Mouse (Mus musculus) hindbrain, postnatal 0 days (tissue): ENCODE results near the gene Olfr1039. TPM values are rescaled to one million over a fixed set of nuclear protein-coding genes. Genes with fewer than 3 reads are reported as not detected.
"Not testable (repeated sequence)": the region's sequence is repeated elsewhere in the genome, so short reads cannot be mapped to it uniquely, and the experiment has no call there.

ENCODE experiments used
- ATAC-seq: fragments of 200-750 bp; cut with Nextera tagmentation; 2 replicates; pipeline ENCODE4 v1.8.0; 2017; ENCODE audit warnings: mild to moderate bottlenecking, moderate TSS enrichment, moderate library complexity
- DNase-seq: peaks from one replicate; pipeline ENCODE4 v3.0.0-alpha.2; 2015; ENCODE audit warnings: low spot score
- H3K27ac ChIP-seq: fragments of 300-500 bp; sonication (generic); 2 replicates; pipeline ENCODE4 v1.5.1; 2014; ENCODE audit warnings: mild to moderate bottlenecking
- H3K27me3 ChIP-seq: fragments of 300-500 bp; sonication (generic); 2 replicates; pipeline ENCODE4 v1.6.1; 2014; ENCODE audit warnings: low read length, mixed read lengths; ENCODE audit not compliant: insufficient read depth
- H3K36me3 ChIP-seq: fragments of 300-500 bp; sonication (generic); 2 replicates; pipeline ENCODE4 v1.6.1; 2014; ENCODE audit warnings: low read length, mixed read lengths; ENCODE audit not compliant: insufficient read depth
- H3K4me1 ChIP-seq: fragments of 300-500 bp; sonication (generic); 2 replicates; pipeline ENCODE4 v1.6.1; 2014; ENCODE audit warnings: antibody characterized with exemption, low read length, mixed read lengths; ENCODE audit not compliant: insufficient read depth
- H3K4me2 ChIP-seq: fragments of 300-500 bp; sonication (generic); 2 replicates; pipeline ENCODE4 v1.6.1; 2014; ENCODE audit warnings: low read depth, mild to moderate bottlenecking, low read length, moderate library complexity, mixed read lengths
- H3K4me3 ChIP-seq: fragments of 300-500 bp; sonication (generic); 2 replicates; pipeline ENCODE4 v1.5.1; 2014; ENCODE audit warnings: low read length
- H3K9ac ChIP-seq: fragments of 300-500 bp; sonication (generic); replicated peaks from 2 replicates; pipeline ENCODE4 v1.6.1; 2014; ENCODE audit warnings: mild to moderate bottlenecking, low read length, moderate library complexity, mixed read lengths
- H3K9me3 ChIP-seq: fragments of 300-500 bp; sonication (generic); 2 replicates; pipeline ENCODE4 v1.6.1; 2016; ENCODE audit warnings: low read length, mixed read lengths
- CTCF ChIP-seq: IDR thresholded peaks from 2 replicates; pipeline ENCODE4 v1.5.1; 2016; ENCODE audit warnings: antibody characterized with exemption, control low read depth, low read depth
- WGBS: fragments of 180-500 bp; shearing (Covaris S2); extraction: QIAGEN DNeasy Blood & Tissue Kit; methylation state at CpG from one replicate; pipeline ENCODE4 v1.1.7; 2014; 5-methylcytosine and 5-hydroxymethylcytosine counted together
- polyA plus RNA-seq: library from polyadenylated mRNA; unstranded; fragments of >200 nt; fragmentation: Nextera tagmentation; extraction: Ambion mirVana; gene quantifications from 2 replicates; pipeline ENCODE4 v1.2.1, GENCODE M21; 2015
- total RNA-seq: library from RNA; depleted of rRNA; stranded (reverse); fragments of >200 nt; gene quantifications from 2 replicates; pipeline ENCODE4 v1.2.3, GENCODE M21; 2014; rRNA removed

Olfr1039 gene
- total and polyA plus RNA-seq, 2 experiments from 2014 or later = not detected

- ATAC-seq (no peak), DNase-seq (no peak)
- Histone ChIP-seq H3K9ac (no peak within 1 kb of the TSS), H3K4me2 (no peak within 1 kb of the TSS), H3K36me3 (no peaks in the 10 kb centered on the region), H3K4me1 (no peaks in the 10 kb centered on the region), H3K4me3 (no peak within 1 kb of the TSS), H3K9me3 (no peaks in the 10 kb centered on the region), H3K27me3 (no peaks in the 10 kb centered on the region), H3K27ac (no peak within 1 kb of the TSS)
- no peak for TF ChIP-seq CTCF
- 94% methylated on average over 2 of the region's 2 CpGs for WGBS
Observed at GRCm38 (mm10) chr2:86087285-86087684, 48.4 kb downstream of the Olfr1039 start, which contains the start of gene Olfr1037. TSS of gene Olfr1037 (minus strand) at chr2:86087385.

GRCm38 (mm10) chr2:86080478-86080877 lies 55.2 kb downstream of the Olfr1039 start:
- not testable (repeated sequence) for H3K36me3 ChIP-seq, H3K9me3 ChIP-seq, H3K4me2 ChIP-seq, H3K9ac ChIP-seq, DNase-seq, H3K4me1 ChIP-seq, ATAC-seq, H3K27me3 ChIP-seq, H3K4me3 ChIP-seq, H3K27ac ChIP-seq
- WGBS = 83% methylated on average over 1 of the region's 1 CpGs

Other genes starting within 250 kb of the Olfr1039 start
- not detected in 2 replicates for gene Olfr1024, start 230.9 kb downstream of the Olfr1039 start, total RNA-seq
- not detected in 2 replicates for gene Olfr1024, start 230.9 kb downstream of the Olfr1039 start, polyA plus RNA-seq
- gene Olfr1025-ps1, start 220.7 kb downstream of the Olfr1039 start, total RNA-seq = not detected in 2 replicates
- gene Olfr1025-ps1, start 220.7 kb downstream of the Olfr1039 start, polyA plus RNA-seq = not detected in 2 replicates
- not detected in 2 replicates for gene Olfr1026, start 214.4 kb downstream of the Olfr1039 start, total RNA-seq
- not detected in 2 replicates for gene Olfr1026, start 214.4 kb downstream of the Olfr1039 start, polyA plus RNA-seq
- not detected in 2 replicates for gene Olfr1028, start 185.5 kb downstream of the Olfr1039 start, total RNA-seq
- not detected in 2 replicates for gene Olfr1028, start 185.5 kb downstream of the Olfr1039 start, polyA plus RNA-seq
- gene Olfr1029, start 162.0 kb downstream of the Olfr1039 start, total RNA-seq = not detected in 2 replicates
- not detected in 2 replicates for gene Olfr1029, start 162.0 kb downstream of the Olfr1039 start, polyA plus RNA-seq
- not detected in 2 replicates for gene Olfr1030, start 156.7 kb downstream of the Olfr1039 start, total RNA-seq
- gene Olfr1030, start 156.7 kb downstream of the Olfr1039 start, polyA plus RNA-seq = not detected in 2 replicates
- gene Olfr1031, start 145.6 kb downstream of the Olfr1039 start, total RNA-seq = not detected in 2 replicates
- gene Olfr1031, start 145.6 kb downstream of the Olfr1039 start, polyA plus RNA-seq = not detected in 2 replicates
- not detected in 2 replicates for gene Olfr1032, start 130.4 kb downstream of the Olfr1039 start, total RNA-seq
- gene Olfr1032, start 130.4 kb downstream of the Olfr1039 start, polyA plus RNA-seq = not detected in 2 replicates
- 0.21 and 1.1 TPM in 2 replicates for gene Olfr1033, start 115.3 kb downstream of the Olfr1039 start, total RNA-seq
- 0.29 and 1.6 TPM in 2 replicates for gene Olfr1033, start 115.3 kb downstream of the Olfr1039 start, polyA plus RNA-seq
- gene Olfr1034, start 90.1 kb downstream of the Olfr1039 start, total RNA-seq = 0.05 TPM in 1 of 2 replicates, not detected in the other
- 0.04 TPM in 1 of 2 replicates, not detected in the other for gene Olfr1034, start 90.1 kb downstream of the Olfr1039 start, polyA plus RNA-seq
- gene Olfr1036, start 61.9 kb downstream of the Olfr1039 start, total RNA-seq = not detected in 2 replicates
- not detected in 2 replicates for gene Olfr1036, start 61.9 kb downstream of the Olfr1039 start, polyA plus RNA-seq
- gene Olfr1037, start 48.5 kb downstream of the Olfr1039 start, total RNA-seq = not detected in 2 replicates
- not detected in 2 replicates for gene Olfr1037, start 48.5 kb downstream of the Olfr1039 start, polyA plus RNA-seq
- not detected in 2 replicates for gene Olfr1040, start 10.8 kb upstream of the Olfr1039 start, total RNA-seq
- gene Olfr1040, start 10.8 kb upstream of the Olfr1039 start, polyA plus RNA-seq = not detected in 2 replicates
- not detected in 2 replicates for gene Olfr1042, start 25.9 kb upstream of the Olfr1039 start, total RNA-seq
- gene Olfr1042, start 25.9 kb upstream of the Olfr1039 start, polyA plus RNA-seq = not detected in 2 replicates
- gene Olfr1043, start 31.6 kb upstream of the Olfr1039 start, total RNA-seq = not detected in 2 replicates
- gene Olfr1043, start 31.6 kb upstream of the Olfr1039 start, polyA plus RNA-seq = not detected in 2 replicates
- not detected in 2 replicates for gene Olfr1044, start 41.9 kb upstream of the Olfr1039 start, total RNA-seq
- gene Olfr1044, start 41.9 kb upstream of the Olfr1039 start, polyA plus RNA-seq = not detected in 2 replicates
- not detected in 2 replicates for gene Olfr52, start 49.8 kb upstream of the Olfr1039 start, total RNA-seq
- not detected in 2 replicates for gene Olfr52, start 49.8 kb upstream of the Olfr1039 start, polyA plus RNA-seq
- gene Olfr1045, start 67.1 kb upstream of the Olfr1039 start, total RNA-seq = not detected in 2 replicates
- gene Olfr1045, start 67.1 kb upstream of the Olfr1039 start, polyA plus RNA-seq = not detected in 2 replicates
- gene Olfr1046, start 83.4 kb upstream of the Olfr1039 start, total RNA-seq = not detected in 2 replicates
- not detected in 2 replicates for gene Olfr1046, start 83.4 kb upstream of the Olfr1039 start, polyA plus RNA-seq
- not detected in 2 replicates for gene Olfr1047, start 95.5 kb upstream of the Olfr1039 start, total RNA-seq
- gene Olfr1047, start 95.5 kb upstream of the Olfr1039 start, polyA plus RNA-seq = not detected in 2 replicates
- gene Olfr1048, start 104.4 kb upstream of the Olfr1039 start, total RNA-seq = not detected in 2 replicates
- not detected in 2 replicates for gene Olfr1048, start 104.4 kb upstream of the Olfr1039 start, polyA plus RNA-seq
- gene Olfr1049, start 122.4 kb upstream of the Olfr1039 start, total RNA-seq = not detected in 2 replicates
- gene Olfr1049, start 122.4 kb upstream of the Olfr1039 start, polyA plus RNA-seq = not detected in 2 replicates
- gene Olfr1051, start 143.2 kb upstream of the Olfr1039 start, total RNA-seq = not detected in 2 replicates
- not detected in 2 replicates for gene Olfr1051, start 143.2 kb upstream of the Olfr1039 start, polyA plus RNA-seq
- 0.37 TPM in 1 of 2 replicates, not detected in the other for gene Olfr1052, start 156.5 kb upstream of the Olfr1039 start, total RNA-seq
- gene Olfr1052, start 156.5 kb upstream of the Olfr1039 start, polyA plus RNA-seq = not detected in 2 replicates
- gene Olfr1053, start 179.4 kb upstream of the Olfr1039 start, total RNA-seq = not detected in 2 replicates
- gene Olfr1053, start 179.4 kb upstream of the Olfr1039 start, polyA plus RNA-seq = not detected in 2 replicates
- gene Olfr1054, start 199.5 kb upstream of the Olfr1039 start, total RNA-seq = not detected in 2 replicates
- gene Olfr1054, start 199.5 kb upstream of the Olfr1039 start, polyA plus RNA-seq = not detected in 2 replicates
- not detected in 2 replicates for gene Olfr1055, start 214.4 kb upstream of the Olfr1039 start, total RNA-seq
- gene Olfr1055, start 214.4 kb upstream of the Olfr1039 start, polyA plus RNA-seq = not detected in 2 replicates
- gene Olfr1056, start 226.5 kb upstream of the Olfr1039 start, total RNA-seq = not detected in 2 replicates
- not detected in 2 replicates for gene Olfr1056, start 226.5 kb upstream of the Olfr1039 start, polyA plus RNA-seq
- gene Olfr1057, start 242.5 kb upstream of the Olfr1039 start, total RNA-seq = not detected in 2 replicates
- not detected in 2 replicates for gene Olfr1057, start 242.5 kb upstream of the Olfr1039 start, polyA plus RNA-seq